9 mouse cellular contexts compared by ENCODE assay signal in genomic region chr1:61373661-61374491, GRCm38 (mm10).
DNase-seq lines count a peak whose midpoint lies in the region; ATAC-seq and TF ChIP-seq lines count a peak whose summit lies in the region.
"Had no signal": no experiment of that assay in that cellular context is flagged by ENCODE, and none has a peak within 500 bp of the region (broad histone marks: within the 10 kb centered on the region; RNA-seq: fewer than 3 reads in every experiment).

No protein-coding gene starts in this region.

- H3K36me3 ChIP-seq in ES-E14 (ENCODE audit: control insufficient read depth, insufficient read depth, low read length, poor library complexity, severe bottlenecking) = no peaks in the 10 kb centered on the region
- no peaks in the 10 kb centered on the region for H3K36me3 ChIP-seq in intestine, embryonic 15.5 days
- H3K36me3 ChIP-seq in liver, embryonic 15.5 days (replicated peaks) = no peaks in the 10 kb centered on the region
- H3K36me3 ChIP-seq: limb, embryonic 13.5 days had no signal

- no peak overlapping the region for H3K9ac ChIP-seq in ES-E14 (ENCODE audit: insufficient read depth, low read depth, low read length, poor library complexity, severe bottlenecking)
- no peak overlapping the region for H3K9ac ChIP-seq in intestine, embryonic 15.5 days
- H3K9ac ChIP-seq in liver, embryonic 15.5 days = no peak overlapping the region
- H3K9ac ChIP-seq: limb, embryonic 13.5 days had no signal

- peaks cover 0 to 2% of the 10 kb centered on the region in 2 experiments; a peak in 1 of 4 replicates for H3K4me1 ChIP-seq in ES-E14 (ENCODE audit: control insufficient read depth in 2 of 2, insufficient read depth in 2 of 2, low read length in 2 of 2, poor library complexity in 1 of 2)
- peaks cover 15% of the 10 kb centered on the region for H3K4me1 ChIP-seq in intestine, embryonic 15.5 days (replicated peaks)
- peaks cover 15% of the 10 kb centered on the region for H3K4me1 ChIP-seq in liver, embryonic 15.5 days (replicated peaks)

- no peak overlapping the region; the same call in 1 of the 2 replicates for H3K4me2 ChIP-seq in intestine, embryonic 15.5 days (replicated peaks)
- peak overlapping the region; percentile 20; the same call in 1 of the 2 replicates for H3K4me2 ChIP-seq in liver, embryonic 15.5 days
- H3K4me2 ChIP-seq: limb, embryonic 13.5 days had no signal

- DNase-seq in ES-E14 (ENCODE audit: low read depth, low spot score) = no peak
- DNase-seq in cerebellum, adult 9-10 months = no peak
- no peak for DNase-seq in frontal cortex, postnatal 14 days (ENCODE audit: low spot score in 2 of 2)
- DNase-seq in urinary bladder, postnatal 10 days (ENCODE audit: low spot score) = no peak
- no peak for DNase-seq in urinary bladder, adult 18-20 months (ENCODE audit: low spot score in 2 of 2)

- ATAC-seq in common myeloid progenitor, adult 5-6 weeks (replicated peaks; ENCODE audit: low read depth, poor library complexity, severe bottlenecking) = peak; percentile 58
- peak; percentile 39; the same call in 1 of the 2 replicates for ATAC-seq in intestine, embryonic 15.5 days
- ATAC-seq in liver, embryonic 15.5 days (ENCODE audit: insufficient read depth) = peak; percentile 59

- no peak overlapping the region for H3K27ac ChIP-seq in ES-E14 (ENCODE audit: insufficient read depth, low read depth, low read length, poor library complexity, severe bottlenecking)
- 0 out of 2 replicates have a peak overlapping the region, but pooled peaks have one; percentile 22 for H3K27ac ChIP-seq in intestine, embryonic 15.5 days
- peak overlapping the region; percentile 65; the same call in 1 of the 2 replicates for H3K27ac ChIP-seq in liver, embryonic 15.5 days (replicated peaks)
- H3K27ac ChIP-seq: limb, embryonic 13.5 days had no signal

- no peaks in the 10 kb centered on the region for H3K27me3 ChIP-seq in intestine, embryonic 15.5 days (replicated peaks)
- no peaks in the 10 kb centered on the region for H3K27me3 ChIP-seq in liver, embryonic 15.5 days

- in situ Hi-C loops in ES-E14 (cut with MboI; ENCODE audit: low sequenced_read_pairs in 2 of 2, unreplicated experiment in 2 of 2) = no loop called here

- H3K4me3 ChIP-seq in ES-E14 (ENCODE audit: insufficient read depth in 1 of 2, low read depth in 1 of 2, low read length in 2 of 2, poor library complexity in 1 of 2, severe bottlenecking in 1 of 2) = no peak overlapping the region
- no peak overlapping the region for H3K4me3 ChIP-seq in intestine, embryonic 15.5 days (replicated peaks)
- H3K4me3 ChIP-seq in liver, embryonic 15.5 days (replicated peaks) = 0 out of 2 replicates have a peak overlapping the region, but pooled peaks have one; percentile 12
- H3K4me3 ChIP-seq: limb, embryonic 13.5 days had no signal

- H3K9me3 ChIP-seq in ES-E14 (ENCODE audit: control insufficient read depth, insufficient read depth, low read depth, low read length) = no peaks in the 10 kb centered on the region
- H3K9me3 ChIP-seq in intestine, embryonic 15.5 days = no peaks in the 10 kb centered on the region
- H3K9me3 ChIP-seq in liver, embryonic 15.5 days (replicated peaks) = no peaks in the 10 kb centered on the region

- 47% methylated on average over 17 of the region's 17 CpGs for WGBS in intestine, embryonic 15.5 days
- WGBS in liver, embryonic 15.5 days (ENCODE audit: insufficient replicate concordance) = 31% methylated on average over 17 of the region's 17 CpGs

TF ChIP-seq in ES-E14, 5 proteins besides CTCF, POLR2A, EP300 and RAD21:
- peak; percentile 59; the same call in 1 of the 2 replicates for TF ChIP-seq MAFK (IDR thresholded peaks at IDR 0.05; ENCODE audit: insufficient read depth, low read depth, low read length)
- no peak for TF ChIP-seq ZC3H11A (IDR thresholded peaks at IDR 0.05; ENCODE audit: borderline replicate concordance, low read depth, low read length)
